Mouse (Mus musculus): Measurements from ENCODE around the gene Pdyn. TPM values are rescaled to one million over a fixed set of nuclear protein-coding genes. Genes with fewer than 3 reads are reported as not detected.

The Pdyn gene
- 5.6 and 6.5 TPM in 2 replicates for polyA plus RNA-seq (2014; fragmentation: Nextera tagmentation; extraction: Ambion mirVana)

DNA sequence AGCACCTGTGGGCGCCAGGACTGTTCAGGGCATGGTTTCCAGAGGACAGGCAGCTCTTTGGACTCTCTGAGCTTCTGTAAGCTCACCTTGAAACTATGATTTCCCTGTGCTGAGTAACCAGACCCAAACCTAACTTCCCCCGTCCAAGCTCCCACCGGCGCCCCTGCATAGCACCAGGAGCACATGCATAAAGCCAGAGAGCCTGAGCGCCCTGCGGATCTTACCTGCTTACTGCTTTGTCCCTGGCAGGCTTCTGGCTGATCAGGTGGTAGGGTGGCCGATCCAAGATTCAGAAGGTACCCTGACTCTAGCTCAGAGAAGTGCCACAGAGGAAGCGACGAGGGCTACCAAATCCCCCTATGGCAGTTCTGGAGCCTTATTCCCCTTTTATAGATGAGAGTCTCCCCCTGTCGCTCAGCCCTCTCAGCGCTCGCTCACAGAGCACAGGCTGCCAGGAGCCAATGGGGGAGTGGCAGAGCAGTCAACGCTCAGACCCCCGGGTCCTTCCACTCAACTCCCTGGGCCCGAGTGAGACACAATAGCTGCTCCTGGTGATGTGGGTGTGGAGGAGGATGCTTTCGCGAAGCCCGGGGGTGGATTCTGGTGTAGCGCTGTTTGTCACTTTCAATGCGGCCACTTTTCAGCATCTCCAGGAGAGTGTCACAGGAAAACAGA, at the start of gene Pdyn:
TSS of gene Pdyn (minus strand) at position 361 of the 675 bp plus-strand sequence.
- H3K4me3 ChIP-seq (ENCODE audit: low read depth, low read length) = peak within 1 kb of the TSS; percentile 24
- peak within 1 kb of the TSS; percentile 50 for H3K9ac ChIP-seq (ENCODE audit: low read length)
- no peaks in the 10 kb centered on the region for H3K27me3 ChIP-seq (replicated peaks; ENCODE audit: control insufficient read depth, insufficient read depth, low read length)
- peak within 1 kb of the TSS; percentile 59 for H3K4me2 ChIP-seq (ENCODE audit: low read length)
- DNase-seq (ENCODE audit: low spot score) = peak; percentile 76
- peak; percentile 80 for ATAC-seq
- H3K9me3 ChIP-seq (replicated peaks; ENCODE audit: control insufficient read depth, low read length) = no peaks in the 10 kb centered on the region
- WGBS = 5% methylated on average over 20 of the region's 20 CpGs
- no peak within 1 kb of the TSS for H3K27ac ChIP-seq (ENCODE audit: low read depth, low read length)
- H3K4me1 ChIP-seq (ENCODE audit: control insufficient read depth, insufficient read depth, low read length) = peaks cover 10% of the 10 kb centered on the region
- no peaks in the 10 kb centered on the region for H3K36me3 ChIP-seq (ENCODE audit: control insufficient read depth, insufficient read depth, low read length)

DNA sequence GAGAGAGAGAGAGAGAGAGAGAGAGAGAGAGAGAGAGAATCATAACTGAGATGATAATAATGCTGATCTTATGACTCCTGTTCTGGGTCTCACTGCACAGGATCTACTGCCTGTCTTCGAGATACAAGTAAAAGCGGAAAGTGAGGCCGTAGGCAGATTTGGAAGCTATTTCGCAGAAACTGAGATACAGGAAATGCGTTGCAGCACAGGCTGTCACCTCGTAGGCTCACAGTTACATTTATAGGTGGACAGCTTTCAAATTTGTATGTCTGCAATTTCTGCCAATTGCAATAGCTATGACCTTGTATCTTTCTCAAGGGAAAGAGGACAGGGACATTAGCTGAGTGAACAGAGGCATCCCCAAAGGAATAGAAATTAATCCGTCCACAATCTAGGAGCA, 42.4 kb upstream of the Pdyn start:
- H3K27ac ChIP-seq (ENCODE audit: low read depth, low read length) = no peak overlapping the region
- no peaks in the 10 kb centered on the region for H3K36me3 ChIP-seq (ENCODE audit: control insufficient read depth, insufficient read depth, low read length)
- no peak for ATAC-seq
- H3K9me3 ChIP-seq (replicated peaks; ENCODE audit: control insufficient read depth, low read length) = no peaks in the 10 kb centered on the region
- H3K27me3 ChIP-seq (replicated peaks; ENCODE audit: control insufficient read depth, insufficient read depth, low read length) = no peaks in the 10 kb centered on the region
- no peak overlapping the region for H3K9ac ChIP-seq (ENCODE audit: low read length)
- H3K4me1 ChIP-seq (ENCODE audit: control insufficient read depth, insufficient read depth, low read length) = no peaks in the 10 kb centered on the region
- no peak overlapping the region for H3K4me3 ChIP-seq (ENCODE audit: low read depth, low read length)
- DNase-seq (ENCODE audit: low spot score) = no peak
- WGBS = 92% methylated on average over 7 of the region's 7 CpGs
- no peak overlapping the region for H3K4me2 ChIP-seq (ENCODE audit: low read length)

DNA sequence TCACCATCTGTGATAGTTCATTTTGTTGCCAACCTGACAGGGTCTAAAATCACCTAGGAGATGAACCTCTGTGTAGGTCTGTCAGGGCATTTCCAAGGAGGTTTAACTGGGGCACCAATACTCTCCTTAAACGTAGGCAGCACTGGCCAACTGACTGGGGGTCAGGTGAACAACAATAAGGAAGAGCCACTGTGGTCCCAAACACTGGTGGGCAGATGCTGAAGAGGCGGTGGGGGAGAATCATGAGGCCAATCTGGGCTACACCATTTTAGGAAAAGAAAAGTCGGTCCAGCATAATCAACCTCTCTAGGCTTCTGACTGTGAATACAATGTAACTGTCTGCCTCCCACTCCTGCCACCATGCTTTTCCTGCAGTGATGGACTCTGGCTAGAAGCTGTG, 40.9 kb upstream of the Pdyn start:
- ATAC-seq = no peak
- WGBS = 85% methylated on average over 3 of the region's 3 CpGs
- no peaks in the 10 kb centered on the region for H3K36me3 ChIP-seq (ENCODE audit: control insufficient read depth, insufficient read depth, low read length)

DNA sequence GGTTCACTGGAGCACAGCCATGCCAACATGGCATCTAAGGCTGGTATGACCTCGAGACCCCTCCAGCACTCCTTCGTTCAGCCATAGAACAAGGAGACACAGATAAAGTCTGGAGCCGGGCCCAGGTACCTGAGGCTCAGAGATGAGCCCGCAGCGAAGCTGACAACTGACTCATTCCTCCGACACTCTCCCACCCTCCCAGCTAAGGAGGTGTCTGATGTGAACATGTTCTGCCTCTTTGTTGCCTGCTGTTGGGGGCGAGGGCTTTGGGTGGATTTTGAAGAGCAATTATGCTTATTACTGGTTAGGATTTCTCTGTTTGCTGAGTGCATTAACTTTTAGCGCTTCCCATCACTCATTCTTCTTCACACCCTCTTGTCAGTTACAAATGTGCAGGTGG, 34.4 kb upstream of the Pdyn start:
- ATAC-seq (no peak), DNase-seq (ENCODE audit: low spot score) (no peak)
- Histone ChIP-seq H3K27me3 (replicated peaks; ENCODE audit: control insufficient read depth, insufficient read depth, low read length) (no peaks in the 10 kb centered on the region), H3K4me2 (ENCODE audit: low read length) (no peak overlapping the region), H3K36me3 (ENCODE audit: control insufficient read depth, insufficient read depth, low read length) (no peaks in the 10 kb centered on the region), H3K9me3 (replicated peaks; ENCODE audit: control insufficient read depth, low read length) (no peaks in the 10 kb centered on the region), H3K4me3 (ENCODE audit: low read depth, low read length) (no peak overlapping the region), H3K9ac (ENCODE audit: low read length) (no peak overlapping the region), H3K27ac (ENCODE audit: low read depth, low read length) (no peak overlapping the region), H3K4me1 (ENCODE audit: control insufficient read depth, insufficient read depth, low read length) (no peaks in the 10 kb centered on the region)
- WGBS = 87% methylated on average over 8 of the region's 8 CpGs

More for the DNA sequence above, 40.9 kb upstream of the Pdyn start:
- no peak overlapping the region for H3K9ac ChIP-seq (ENCODE audit: low read length)
- no peaks in the 10 kb centered on the region for H3K4me1 ChIP-seq (ENCODE audit: control insufficient read depth, insufficient read depth, low read length)
- no peak overlapping the region for H3K27ac ChIP-seq (ENCODE audit: low read depth, low read length)
- no peaks in the 10 kb centered on the region for H3K9me3 ChIP-seq (replicated peaks; ENCODE audit: control insufficient read depth, low read length)
- no peak for DNase-seq (ENCODE audit: low spot score)
- H3K27me3 ChIP-seq (replicated peaks; ENCODE audit: control insufficient read depth, insufficient read depth, low read length) = no peaks in the 10 kb centered on the region
- H3K4me2 ChIP-seq (ENCODE audit: low read length) = no peak overlapping the region
- H3K4me3 ChIP-seq (ENCODE audit: low read depth, low read length) = no peak overlapping the region

DNA sequence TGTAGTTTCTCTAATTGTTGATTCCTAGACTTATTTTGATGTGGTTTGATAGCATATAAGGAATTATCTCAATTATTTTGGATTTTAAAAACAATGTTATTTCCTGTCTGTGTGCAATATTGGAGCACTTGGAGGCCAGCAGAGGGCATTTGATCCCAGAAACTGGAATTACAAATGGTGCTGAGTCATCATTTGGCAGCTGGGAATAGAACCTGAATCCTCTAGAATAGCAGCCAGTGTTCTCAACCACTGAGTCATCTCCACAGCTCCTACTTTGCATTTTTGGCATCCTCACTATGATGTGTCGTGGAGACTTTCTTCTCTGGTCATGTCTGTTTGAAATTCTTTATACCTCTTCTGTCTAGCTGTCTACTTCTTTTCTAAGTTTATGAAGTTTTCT, 30.0 kb upstream of the Pdyn start:
- Histone ChIP-seq H3K4me2 (ENCODE audit: low read length) (no peak overlapping the region), H3K4me1 (ENCODE audit: control insufficient read depth, insufficient read depth, low read length) (no peaks in the 10 kb centered on the region), H3K9me3 (replicated peaks; ENCODE audit: control insufficient read depth, low read length) (no peaks in the 10 kb centered on the region), H3K9ac (ENCODE audit: low read length) (no peak overlapping the region), H3K27ac (ENCODE audit: low read depth, low read length) (no peak overlapping the region), H3K27me3 (replicated peaks; ENCODE audit: control insufficient read depth, insufficient read depth, low read length) (no peaks in the 10 kb centered on the region), H3K4me3 (ENCODE audit: low read depth, low read length) (no peak overlapping the region), H3K36me3 (ENCODE audit: control insufficient read depth, insufficient read depth, low read length) (no peaks in the 10 kb centered on the region)
- no peak for DNase-seq (ENCODE audit: low spot score)
- 68% methylated on average over 1 of the region's 1 CpGs for whole genome bisulfite sequencing
- no peak for ATAC-seq

DNA sequence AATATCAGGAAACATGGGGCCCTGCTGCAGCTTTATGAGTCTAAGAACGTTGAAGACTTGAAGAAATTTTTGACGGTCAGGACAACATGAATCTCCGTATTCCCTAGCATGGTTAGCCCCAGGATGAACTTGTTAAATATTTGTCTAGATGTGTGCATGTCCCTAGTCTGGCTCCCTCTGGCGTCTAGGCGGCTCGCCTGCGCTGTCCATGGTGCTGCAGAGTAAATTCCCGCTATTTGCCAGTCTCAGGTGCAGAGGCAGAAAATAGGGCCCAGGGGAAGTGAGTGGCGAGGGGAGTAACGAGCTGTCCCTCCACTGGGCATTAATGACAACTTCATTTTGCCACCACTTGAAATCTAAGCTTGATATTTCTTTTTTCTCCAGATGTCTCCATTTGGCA, 16.0 kb upstream of the Pdyn start:
- Histone ChIP-seq H3K27me3 (replicated peaks; ENCODE audit: control insufficient read depth, insufficient read depth, low read length) (no peaks in the 10 kb centered on the region), H3K27ac (ENCODE audit: low read depth, low read length) (no peak overlapping the region), H3K4me3 (ENCODE audit: low read depth, low read length) (no peak overlapping the region), H3K9ac (ENCODE audit: low read length) (no peak overlapping the region), H3K36me3 (ENCODE audit: control insufficient read depth, insufficient read depth, low read length) (no peaks in the 10 kb centered on the region), H3K4me1 (ENCODE audit: control insufficient read depth, insufficient read depth, low read length) (no peaks in the 10 kb centered on the region), H3K4me2 (ENCODE audit: low read length) (no peak overlapping the region), H3K9me3 (replicated peaks; ENCODE audit: control insufficient read depth, low read length) (no peaks in the 10 kb centered on the region)
- ATAC-seq (no peak), DNase-seq (ENCODE audit: low spot score) (peak; percentile 45)
- WGBS = 26% methylated on average over 10 of the region's 10 CpGs

DNA sequence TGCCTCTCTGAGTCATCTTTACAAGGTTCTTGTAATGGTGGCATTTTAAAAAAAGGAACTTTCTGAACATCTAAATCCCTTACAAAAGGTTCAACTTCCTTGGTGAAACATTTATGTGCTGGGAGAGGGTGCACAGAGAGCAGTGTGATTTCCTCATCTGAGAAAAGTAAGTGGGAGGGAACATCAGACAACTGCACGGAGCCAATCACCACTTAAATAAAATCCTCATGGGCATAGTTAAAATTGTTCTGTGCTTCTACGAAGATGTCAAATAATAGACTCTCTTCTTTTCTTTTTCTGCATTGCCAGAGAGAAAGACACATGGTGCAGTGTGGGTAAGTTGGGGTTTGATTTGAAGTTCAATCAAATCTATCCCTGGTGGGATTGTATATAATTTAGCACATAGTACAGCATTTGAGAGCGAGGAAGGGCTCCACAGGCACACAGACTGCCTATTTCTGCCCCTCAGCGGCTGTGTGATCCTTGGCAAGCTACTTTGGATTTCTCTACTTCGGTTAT, 13.4 kb upstream of the Pdyn start:
- WGBS = 80% methylated on average over 5 of the region's 5 CpGs
- H3K27ac ChIP-seq (ENCODE audit: low read depth, low read length) = no peak overlapping the region
- ATAC-seq = no peak
- H3K9ac ChIP-seq (ENCODE audit: low read length) = no peak overlapping the region
- H3K27me3 ChIP-seq (replicated peaks; ENCODE audit: control insufficient read depth, insufficient read depth, low read length) = no peaks in the 10 kb centered on the region
- H3K4me1 ChIP-seq (ENCODE audit: control insufficient read depth, insufficient read depth, low read length) = no peaks in the 10 kb centered on the region
- H3K9me3 ChIP-seq (replicated peaks; ENCODE audit: control insufficient read depth, low read length) = no peaks in the 10 kb centered on the region
- no peak overlapping the region for H3K4me2 ChIP-seq (ENCODE audit: low read length)
- no peak overlapping the region for H3K4me3 ChIP-seq (ENCODE audit: low read depth, low read length)
- H3K36me3 ChIP-seq (ENCODE audit: control insufficient read depth, insufficient read depth, low read length) = no peaks in the 10 kb centered on the region
- DNase-seq (ENCODE audit: low spot score) = no peak

DNA sequence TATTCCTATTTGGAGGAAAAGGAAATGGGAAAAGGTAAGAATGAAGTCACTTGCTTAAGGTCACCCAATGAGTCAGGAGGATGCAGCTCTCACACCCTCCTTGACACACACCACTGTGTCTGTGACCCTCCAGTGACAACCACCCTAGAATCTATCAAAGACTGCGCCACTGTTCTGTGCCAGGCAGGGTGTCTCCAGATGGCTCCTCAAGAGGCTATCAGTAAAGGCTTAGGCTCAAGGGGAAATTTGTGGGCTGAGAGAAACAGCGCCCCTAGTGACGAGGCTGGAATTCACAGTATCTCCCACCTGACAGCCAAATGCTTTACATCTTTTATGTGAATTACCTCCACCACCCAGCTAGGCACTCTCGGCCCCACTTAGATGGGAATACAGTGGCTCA, 3.6 kb downstream of the Pdyn start:
- no peaks in the 10 kb centered on the region for H3K36me3 ChIP-seq (ENCODE audit: control insufficient read depth, insufficient read depth, low read length)
- peak; percentile 63 for ATAC-seq
- no peak overlapping the region for H3K4me3 ChIP-seq (ENCODE audit: low read depth, low read length)
- H3K4me2 ChIP-seq (ENCODE audit: low read length) = no peak overlapping the region
- no peaks in the 10 kb centered on the region for H3K9me3 ChIP-seq (replicated peaks; ENCODE audit: control insufficient read depth, low read length)
- peak; percentile 74 for DNase-seq (ENCODE audit: low spot score)
- H3K27ac ChIP-seq (ENCODE audit: low read depth, low read length) = no peak overlapping the region
- peaks cover 10% of the 10 kb centered on the region for H3K4me1 ChIP-seq (ENCODE audit: control insufficient read depth, insufficient read depth, low read length)
- 9% methylated on average over 4 of the region's 4 CpGs for WGBS
- no peaks in the 10 kb centered on the region for H3K27me3 ChIP-seq (replicated peaks; ENCODE audit: control insufficient read depth, insufficient read depth, low read length)
- no peak overlapping the region for H3K9ac ChIP-seq (ENCODE audit: low read length)

DNA sequence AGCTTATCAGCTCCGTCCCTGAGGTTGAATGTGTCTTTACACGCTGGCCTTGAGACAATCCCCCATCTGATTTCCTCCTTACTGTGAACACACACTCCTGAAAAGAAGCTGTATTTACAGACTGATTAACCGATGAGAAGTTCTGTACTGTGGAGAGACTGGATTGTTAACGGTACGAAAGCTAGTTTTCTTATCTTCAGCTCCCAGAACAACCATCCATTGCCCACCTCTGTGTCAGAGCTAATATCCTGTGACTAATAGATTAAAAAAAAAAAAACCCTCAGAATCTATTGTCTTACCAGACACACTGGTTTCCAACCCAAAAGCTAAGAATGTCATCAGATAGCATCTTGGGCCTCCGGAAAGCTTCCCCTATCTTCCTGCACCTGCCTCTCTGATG, 5.3 kb downstream of the Pdyn start:
- Histone ChIP-seq H3K4me1 (ENCODE audit: control insufficient read depth, insufficient read depth, low read length) (peaks cover 8% of the 10 kb centered on the region), H3K4me3 (ENCODE audit: low read depth, low read length) (no peak overlapping the region), H3K27me3 (replicated peaks; ENCODE audit: control insufficient read depth, insufficient read depth, low read length) (no peaks in the 10 kb centered on the region), H3K4me2 (ENCODE audit: low read length) (no peak overlapping the region), H3K9me3 (replicated peaks; ENCODE audit: control insufficient read depth, low read length) (no peaks in the 10 kb centered on the region), H3K9ac (ENCODE audit: low read length) (no peak overlapping the region), H3K36me3 (ENCODE audit: control insufficient read depth, insufficient read depth, low read length) (no peaks in the 10 kb centered on the region), H3K27ac (ENCODE audit: low read depth, low read length) (no peak overlapping the region)
- WGBS = 79% methylated on average over 6 of the region's 6 CpGs
- ATAC-seq (no peak), DNase-seq (ENCODE audit: low spot score) (no peak)

All from forebrain, embryonic 14.5 days (tissue).